Comparison of ENCODE assay signal across 26 mouse cellular contexts in the genomic region with DNA sequence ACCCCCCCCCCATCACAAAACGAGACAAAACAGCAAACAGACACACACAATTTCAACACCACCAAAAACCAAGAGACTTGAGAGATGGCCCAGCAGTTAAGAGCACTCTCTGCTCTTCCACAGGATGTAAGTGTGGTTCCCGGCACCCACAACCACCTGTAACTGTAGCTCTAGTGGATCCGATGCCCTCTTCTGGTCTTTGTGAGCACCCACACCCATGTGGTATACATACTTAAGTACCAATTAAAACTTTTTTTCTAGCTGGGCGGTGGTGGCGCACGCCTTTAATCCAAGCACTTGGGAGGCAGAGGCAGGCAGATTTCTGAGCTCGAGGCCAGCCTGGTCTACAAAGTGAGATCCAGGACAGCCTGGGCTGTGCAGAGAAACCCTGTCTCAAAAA. TPM values are rescaled to one million over a fixed set of nuclear protein-coding genes. Genes with fewer than 3 reads are reported as not detected.
DNase-seq lines count a peak whose midpoint lies in the region; ATAC-seq and TF ChIP-seq lines count a peak whose summit lies in the region.
"Had no signal": no experiment of that assay in that cellular context is flagged by ENCODE, and none has a peak within 500 bp of the region (broad histone marks: within the 10 kb centered on the region; RNA-seq: fewer than 3 reads in every experiment).

No protein-coding gene starts in this region.

- in situ Hi-C loops in ES-E14 (cut with MboI; ENCODE audit: low sequenced_read_pairs in 2 of 2, unreplicated experiment in 2 of 2), result no loop called here

- no peaks in the 10 kb centered on the region for H3K36me3 ChIP-seq in liver, postnatal 0 days (replicated peaks; ENCODE audit: insufficient read depth, low read length)
- no peaks in the 10 kb centered on the region for H3K36me3 ChIP-seq in liver, embryonic 12.5 days
- H3K36me3 ChIP-seq in ES-E14 (ENCODE audit: control insufficient read depth, insufficient read depth, low read length, poor library complexity, severe bottlenecking), result no peaks in the 10 kb centered on the region
- H3K36me3 ChIP-seq in embryonic facial prominence, embryonic 10.5 days (replicated peaks), result no peaks in the 10 kb centered on the region
- H3K36me3 ChIP-seq: embryonic facial prominence, embryonic 12.5 days; embryonic facial prominence, embryonic 15.5 days; forebrain, embryonic 12.5 days; heart, embryonic 13.5 days had no signal

- H3K27me3 ChIP-seq in liver, postnatal 0 days (ENCODE audit: insufficient read depth, low read length), result no peaks in the 10 kb centered on the region
- peaks cover 27% of the 10 kb centered on the region for H3K27me3 ChIP-seq in liver, embryonic 12.5 days (replicated peaks)
- H3K27me3 ChIP-seq in embryonic facial prominence, embryonic 10.5 days (replicated peaks; ENCODE audit: low read depth, poor library complexity, severe bottlenecking), result peaks cover 15% of the 10 kb centered on the region
- H3K27me3 ChIP-seq: embryonic facial prominence, embryonic 12.5 days; embryonic facial prominence, embryonic 15.5 days had no signal

- H3K4me2 ChIP-seq in liver, postnatal 0 days (ENCODE audit: low read depth, low read length), result no peak overlapping the region
- H3K4me2 ChIP-seq in liver, embryonic 12.5 days, result no peak overlapping the region
- H3K4me2 ChIP-seq: embryonic facial prominence, embryonic 12.5 days; embryonic facial prominence, embryonic 15.5 days; forebrain, embryonic 12.5 days; heart, embryonic 13.5 days; hindbrain, embryonic 14.5 days had no signal

- no peak for ATAC-seq in liver, postnatal 0 days
- ATAC-seq in liver, embryonic 12.5 days, result no peak
- ATAC-seq: forebrain, embryonic 16.5 days; hindbrain, postnatal 0 days; inflammation-experienced regulatory T-cells, adult 6 months; intestine, embryonic 16.5 days had no signal

- TF ChIP-seq CTCF in liver, postnatal 0 days (IDR thresholded peaks at IDR 0.05; ENCODE audit: low read depth), result no peak

- 79% methylated on average over 7 of the region's 7 CpGs for WGBS in liver, postnatal 0 days (ENCODE audit: insufficient replicate concordance)
- WGBS in liver, embryonic 12.5 days (ENCODE audit: insufficient replicate concordance), result 72% methylated on average over 7 of the region's 7 CpGs
- WGBS in embryonic facial prominence, embryonic 10.5 days, result 93% methylated on average over 7 of the region's 7 CpGs

- TF ChIP-seq EP300 in liver, postnatal 0 days (IDR thresholded peaks at IDR 0.05; ENCODE audit: low read depth), result no peak

- no peak overlapping the region for H3K4me3 ChIP-seq in liver, postnatal 0 days (ENCODE audit: low read depth, low read length)
- H3K4me3 ChIP-seq in liver, embryonic 12.5 days, result no peak overlapping the region
- H3K4me3 ChIP-seq in ES-E14 (ENCODE audit: insufficient read depth in 1 of 2, low read depth in 1 of 2, low read length in 2 of 2, poor library complexity in 1 of 2, severe bottlenecking in 1 of 2), result no peak overlapping the region
- H3K4me3 ChIP-seq in embryonic facial prominence, embryonic 10.5 days, result no peak overlapping the region
- H3K4me3 ChIP-seq: embryonic facial prominence, embryonic 12.5 days; embryonic facial prominence, embryonic 15.5 days; forebrain, embryonic 12.5 days; heart, embryonic 13.5 days had no signal

- H3K4me1 ChIP-seq in liver, postnatal 0 days (ENCODE audit: insufficient read depth), result no peaks in the 10 kb centered on the region
- no peaks in the 10 kb centered on the region for H3K4me1 ChIP-seq in liver, embryonic 12.5 days
- peaks cover 0 to 10% of the 10 kb centered on the region in 2 experiments; a peak in 1 of 4 replicates for H3K4me1 ChIP-seq in ES-E14 (ENCODE audit: control insufficient read depth in 2 of 2, insufficient read depth in 2 of 2, low read length in 2 of 2, poor library complexity in 1 of 2)
- peaks cover 4% of the 10 kb centered on the region; the same call in 1 of the 2 replicates for H3K4me1 ChIP-seq in embryonic facial prominence, embryonic 10.5 days
- H3K4me1 ChIP-seq: embryonic facial prominence, embryonic 12.5 days; embryonic facial prominence, embryonic 15.5 days; forebrain, embryonic 12.5 days; heart, embryonic 13.5 days had no signal

- no peaks in the 10 kb centered on the region for H3K9me3 ChIP-seq in liver, postnatal 0 days (ENCODE audit: low read length)
- no peaks in the 10 kb centered on the region for H3K9me3 ChIP-seq in liver, embryonic 12.5 days (replicated peaks)
- no peaks in the 10 kb centered on the region for H3K9me3 ChIP-seq in ES-E14 (ENCODE audit: control insufficient read depth, insufficient read depth, low read depth, low read length)
- H3K9me3 ChIP-seq in embryonic facial prominence, embryonic 10.5 days, result 0 out of 2 replicates have a peak, but pooled peaks cover 5% of the 10 kb centered on the region
- H3K9me3 ChIP-seq: embryonic facial prominence, embryonic 15.5 days; forebrain, embryonic 12.5 days had no signal

- H3K27ac ChIP-seq in liver, postnatal 0 days (ENCODE audit: low read depth), result no peak overlapping the region
- H3K27ac ChIP-seq in liver, embryonic 12.5 days, result no peak overlapping the region
- no peak overlapping the region for H3K27ac ChIP-seq in ES-E14 (ENCODE audit: insufficient read depth, low read depth, low read length, poor library complexity, severe bottlenecking)
- H3K27ac ChIP-seq in embryonic facial prominence, embryonic 10.5 days (replicated peaks), result no peak overlapping the region
- H3K27ac ChIP-seq: embryonic facial prominence, embryonic 12.5 days; embryonic facial prominence, embryonic 15.5 days; forebrain, embryonic 12.5 days; heart, embryonic 13.5 days; hindbrain, embryonic 14.5 days; hindbrain, postnatal 0 days had no signal

- DNase-seq in gastrocnemius, postnatal 25 days, result peak; percentile 0
- no peak for DNase-seq in gastrocnemius, adult 8-10 months (ENCODE audit: low spot score in 2 of 2)
- peak; percentile 4 for DNase-seq in liver, postnatal 0 days
- no peak for DNase-seq in ES-E14 (ENCODE audit: low read depth, low spot score)
- DNase-seq in embryonic facial prominence, embryonic 10.5 days (ENCODE audit: low spot score), result peak; percentile 3
- DNase-seq in ovary, adult 18-20 months (ENCODE audit: low spot score), result no peak
- DNase-seq: adrenal gland, adult 2 months; adrenal gland, postnatal 25 days; B cell, adult 2 months; cerebellum, adult 18-20 months; cerebellum, adult 9-10 months; cerebellum, postnatal 14 days; gastrocnemius, postnatal 14 days; heart, postnatal 14 days; heart, postnatal 4 days; kidney, adult 18-20 months had no signal

- H3K9ac ChIP-seq in liver, postnatal 0 days (replicated peaks), result no peak overlapping the region
- H3K9ac ChIP-seq in liver, embryonic 12.5 days, result no peak overlapping the region
- H3K9ac ChIP-seq in ES-E14 (ENCODE audit: insufficient read depth, low read depth, low read length, poor library complexity, severe bottlenecking), result no peak overlapping the region
- H3K9ac ChIP-seq: embryonic facial prominence, embryonic 12.5 days; embryonic facial prominence, embryonic 15.5 days; forebrain, embryonic 12.5 days; heart, embryonic 13.5 days; hindbrain, embryonic 14.5 days had no signal

TF ChIP-seq in ES-E14, 5 proteins besides CTCF, POLR2A, EP300 and RAD21:
- TF ChIP-seq ZNF384 (IDR thresholded peaks at IDR 0.05; ENCODE audit: low read depth, low read length) (peak; percentile 16; the same call in 1 of the 2 replicates), CHD2 (IDR thresholded peaks at IDR 0.05; ENCODE audit: low read depth, low read length) (no peak)

RNA-seq across cellular contexts. Expression of gene Lsm14b, which starts 14.1 kb away (rescaled TPM):
- 10 to 100 TPM; 39.7 to 43.9 TPM for total RNA-seq in gastrocnemius, postnatal 25 days (2021)
- 10 to 100 TPM; 48.2 to 51.7 (median 50.2) TPM for total RNA-seq in gastrocnemius, adult 8-10 months (2022)
- polyA plus RNA-seq in liver, postnatal 0 days (2015; fragmentation: Nextera tagmentation; extraction: Ambion mirVana), result 1.6 and 1.7 TPM in 2 replicates
- 2.4 and 2.7 TPM in 2 replicates for polyA plus RNA-seq in liver, embryonic 12.5 days (2016; fragmentation: Nextera tagmentation; extraction: Ambion mirVana)
- total RNA-seq in ES-E14 (2012; rRNA removed), result 44.4 and 46.0 TPM in 2 replicates
- polyA plus RNA-seq in embryonic facial prominence, embryonic 10.5 days (2016; fragmentation: Nextera tagmentation; extraction: Ambion mirVana), result 8.6 and 9.9 TPM in 2 replicates

RNA-seq across cellular contexts. Expression of gene Psma7, which starts 31.5 kb away (rescaled TPM):
- total RNA-seq in gastrocnemius, postnatal 25 days (2021), result 100 to 1,000 TPM; 115 to 123 TPM
- 100 to 1,000 TPM; 137 to 165 (median 152) TPM for total RNA-seq in gastrocnemius, adult 8-10 months (2022)
- polyA plus RNA-seq in liver, postnatal 0 days (2015; fragmentation: Nextera tagmentation; extraction: Ambion mirVana), result 264 and 278 TPM in 2 replicates
- polyA plus RNA-seq in liver, embryonic 12.5 days (2016; fragmentation: Nextera tagmentation; extraction: Ambion mirVana), result 455 and 456 TPM in 2 replicates
- total RNA-seq in ES-E14 (2012; rRNA removed), result 364 and 381 TPM in 2 replicates
- 909 and 921 TPM in 2 replicates for polyA plus RNA-seq in embryonic facial prominence, embryonic 10.5 days (2016; fragmentation: Nextera tagmentation; extraction: Ambion mirVana)

RNA-seq across cellular contexts. Expression of gene Ss18l1, which starts 31.6 kb away (rescaled TPM):
- 1 to 10 TPM; 1.7 to 2.2 TPM for total RNA-seq in gastrocnemius, postnatal 25 days (2021)
- total RNA-seq in gastrocnemius, adult 8-10 months (2022), result 1 to 10 TPM; 1.8 to 2.5 (median 2.1) TPM
- 0.50 and 0.62 TPM in 2 replicates for polyA plus RNA-seq in liver, postnatal 0 days (2015; fragmentation: Nextera tagmentation; extraction: Ambion mirVana)
- 1.3 and 1.6 TPM in 2 replicates for polyA plus RNA-seq in liver, embryonic 12.5 days (2016; fragmentation: Nextera tagmentation; extraction: Ambion mirVana)
- 4.9 and 5.8 TPM in 2 replicates for total RNA-seq in ES-E14 (2012; rRNA removed)
- polyA plus RNA-seq in embryonic facial prominence, embryonic 10.5 days (2016; fragmentation: Nextera tagmentation; extraction: Ambion mirVana), result 8.3 and 8.6 TPM in 2 replicates

RNA-seq across cellular contexts. Expression of gene Taf4, which starts 34.2 kb away (rescaled TPM):
- total RNA-seq in gastrocnemius, postnatal 25 days (2021), result 1 to 10 TPM; 7.2 to 9.9 TPM
- total RNA-seq in gastrocnemius, adult 8-10 months (2022), result 1 to 10 TPM; 7.2 to 9.6 (median 8.8) TPM
- 1.7 TPM in 2 replicates for polyA plus RNA-seq in liver, postnatal 0 days (2015; fragmentation: Nextera tagmentation; extraction: Ambion mirVana)
- polyA plus RNA-seq in liver, embryonic 12.5 days (2016; fragmentation: Nextera tagmentation; extraction: Ambion mirVana), result 2.2 and 2.6 TPM in 2 replicates
- 19.0 and 26.3 TPM in 2 replicates for total RNA-seq in ES-E14 (2012; rRNA removed)
- polyA plus RNA-seq in embryonic facial prominence, embryonic 10.5 days (2016; fragmentation: Nextera tagmentation; extraction: Ambion mirVana), result 3.2 and 3.7 TPM in 2 replicates

RNA-seq across cellular contexts. Expression of gene Mtg2, which starts 59.7 kb away (rescaled TPM):
- 10 to 100 TPM; 12.5 to 13.2 TPM for total RNA-seq in gastrocnemius, postnatal 25 days (2021)
- total RNA-seq in gastrocnemius, adult 8-10 months (2022), result 10 to 100 TPM; 14.1 to 17.9 (median 16.3) TPM
- polyA plus RNA-seq in liver, postnatal 0 days (2015; fragmentation: Nextera tagmentation; extraction: Ambion mirVana), result 9.6 and 9.8 TPM in 2 replicates
- 17.6 and 18.0 TPM in 2 replicates for polyA plus RNA-seq in liver, embryonic 12.5 days (2016; fragmentation: Nextera tagmentation; extraction: Ambion mirVana)
- 33.9 and 35.3 TPM in 2 replicates for total RNA-seq in ES-E14 (2012; rRNA removed)
- 31.3 and 33.0 TPM in 2 replicates for polyA plus RNA-seq in embryonic facial prominence, embryonic 10.5 days (2016; fragmentation: Nextera tagmentation; extraction: Ambion mirVana)

Comparison
In these comparisons a context has a peak if more than half of its experiments do, and no peak if none do; other contexts are left out.
1. DNase-seq: peak in gastrocnemius, postnatal 25 days (single experiment), liver, postnatal 0 days (single experiment) and embryonic facial prominence, embryonic 10.5 days (single experiment); none in gastrocnemius, adult 8-10 months (0 of 2), ES-E14 (single experiment) and ovary, adult 18-20 months (single experiment).